Mouse (Mus musculus): ENCODE data around the gene Ppy.

Ppy gene

GRCm38 (mm10) chr11:102101219-102101618 lies at the start of gene Ppy:
Gene Ppy (minus strand): TSS chr11:102101319.
- in situ Hi-C loops (cut with MboI, MseI): no loop called here

GRCm38 (mm10) chr11:102147213-102147989 lies 46.3 kb upstream of the Ppy start:
- in situ Hi-C loops (cut with MboI, MseI): no loop called here

- in situ Hi-C loops (cut with MboI, MseI): no loop called here
Observed at GRCm38 (mm10) chr11:102146531-102146930, 45.4 kb upstream of the Ppy start.

- in situ Hi-C loops (cut with MboI, MseI): no loop called here
Observed at GRCm38 (mm10) chr11:102146005-102146404, 44.9 kb upstream of the Ppy start.

- in situ Hi-C loops (cut with MboI, MseI): no loop called here
Observed at GRCm38 (mm10) chr11:102145471-102146001, 44.4 kb upstream of the Ppy start, which contains the start of gene Nags. Gene Nags (plus strand): TSS chr11:102145513.

GRCm38 (mm10) chr11:102144957-102145470 lies 43.9 kb upstream of the Ppy start:
- in situ Hi-C loops (cut with MboI, MseI): no loop called here

- in situ Hi-C loops (cut with MboI, MseI): no loop called here
Observed at GRCm38 (mm10) chr11:102142355-102142754, 41.2 kb upstream of the Ppy start.

- in situ Hi-C loops (cut with MboI, MseI): no loop called here
Observed at GRCm38 (mm10) chr11:102140508-102140907, 39.4 kb upstream of the Ppy start.

GRCm38 (mm10) chr11:102138447-102138740 lies 37.3 kb upstream of the Ppy start:
- in situ Hi-C loops (cut with MboI, MseI): loop anchor here (5.0 kb wide), 1 partner anchor 76 kb away; no protein-coding TSS in a partner anchor

GRCm38 (mm10) chr11:102137625-102138446 lies 36.7 kb upstream of the Ppy start:
- in situ Hi-C loops (cut with MboI, MseI): loop anchor here (5.0 kb wide), 1 partner anchor 76 kb away; no protein-coding TSS in a partner anchor

GRCm38 (mm10) chr11:102134516-102134915 lies 33.4 kb upstream of the Ppy start:
- in situ Hi-C loops (cut with MboI, MseI): no loop called here

- in situ Hi-C loops (cut with MboI, MseI): no loop called here
Observed at GRCm38 (mm10) chr11:102117386-102117785, 16.3 kb upstream of the Ppy start.

- in situ Hi-C loops (cut with MboI, MseI): no loop called here
Observed at GRCm38 (mm10) chr11:102116241-102116640, 15.1 kb upstream of the Ppy start.

- in situ Hi-C loops (cut with MboI, MseI): no loop called here
Observed at GRCm38 (mm10) chr11:102111576-102111975, 10.5 kb upstream of the Ppy start.

GRCm38 (mm10) chr11:102107732-102108131 lies 6.6 kb upstream of the Ppy start, which contains the start of gene Pyy:
Gene Pyy (minus strand): TSS chr11:102107832.
- in situ Hi-C loops (cut with MboI, MseI): no loop called here

- in situ Hi-C loops (cut with MboI, MseI): no loop called here
Observed at GRCm38 (mm10) chr11:102106911-102107310, 5.8 kb upstream of the Ppy start.

GRCm38 (mm10) chr11:102102485-102103258 lies 1.6 kb upstream of the Ppy start:
- in situ Hi-C loops (cut with MboI, MseI): no loop called here

GRCm38 (mm10) chr11:102096887-102097391 lies 4.2 kb downstream of the Ppy start:
- in situ Hi-C loops (cut with MboI, MseI): no loop called here

GRCm38 (mm10) chr11:102096446-102096845 lies 4.7 kb downstream of the Ppy start:
- in situ Hi-C loops (cut with MboI, MseI): no loop called here

GRCm38 (mm10) chr11:102095676-102096075 lies 5.4 kb downstream of the Ppy start:
- in situ Hi-C loops (cut with MboI, MseI): no loop called here
